Mouse (Mus musculus) heart, postnatal 14 days (tissue): ENCODE measurements around the gene Galr3. TPM values are rescaled to one million over a fixed set of nuclear protein-coding genes. Genes with fewer than 3 reads are reported as not detected.
A peak's percentile ranks its signal among the peaks of the same experiment; 100 is the strongest.
"Not testable (repeated sequence)": the region's sequence is repeated elsewhere in the genome, so short reads cannot be mapped to it uniquely, and the experiment has no call there.

Source experiments
- DNase-seq, 2 experiments: peaks; one replicate each; pipeline ENCODE4 v3.0.0; 2021 to 2022
- intact Hi-C: fragments of 180-260 bp; cut with DNase I; formaldehyde crosslinking; loops from one replicate; pipeline ENCODE4 v1.15.1; 2025
- total RNA-seq, 2 experiments: library from RNA; stranded (reverse); gene quantifications; 2 replicates each; pipeline ENCODE4 v1.2.3; 2021

Galr3 gene
- total RNA-seq, 2 experiments from 2014 or later = not detected

DNA sequence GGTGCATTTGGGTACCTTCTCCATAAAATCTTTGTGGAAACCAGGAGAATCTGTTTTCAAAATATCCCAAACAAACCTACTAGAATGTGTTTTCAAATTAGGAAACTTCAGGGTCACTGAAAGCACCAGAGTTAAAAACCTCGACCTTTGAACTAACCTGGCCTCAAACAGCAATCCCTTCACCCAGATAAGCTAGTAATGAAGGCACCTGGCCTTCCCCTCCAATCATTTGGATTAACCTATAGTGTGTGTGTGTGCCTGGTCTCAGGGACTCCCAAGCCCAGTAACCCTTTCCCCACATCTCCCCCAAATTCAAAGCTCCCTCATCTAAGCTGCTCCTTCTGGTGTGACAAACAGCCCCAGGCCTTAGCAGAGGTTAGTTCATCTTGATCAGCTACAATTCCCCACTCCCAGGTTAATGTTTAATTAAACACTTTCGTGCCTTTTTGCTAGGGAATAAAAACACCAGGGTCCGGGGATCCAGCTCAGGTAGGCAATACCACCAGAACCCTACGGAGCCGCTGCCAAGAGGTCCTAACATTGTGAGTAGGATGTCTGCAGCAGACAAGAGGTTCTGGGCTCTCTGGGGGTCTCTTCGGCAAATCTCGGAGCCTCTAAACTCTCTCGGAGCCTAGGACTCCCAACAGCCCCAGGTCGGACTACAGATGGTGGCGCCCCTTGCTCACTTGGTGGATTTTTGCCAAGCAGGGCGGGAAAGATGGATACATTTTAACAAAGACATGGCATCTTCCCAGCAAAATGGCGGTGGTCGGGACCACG lies 15.0 kb upstream of the Galr3 start:
- intact Hi-C loops = no loop called here
- no peak for DNase-seq

DNA sequence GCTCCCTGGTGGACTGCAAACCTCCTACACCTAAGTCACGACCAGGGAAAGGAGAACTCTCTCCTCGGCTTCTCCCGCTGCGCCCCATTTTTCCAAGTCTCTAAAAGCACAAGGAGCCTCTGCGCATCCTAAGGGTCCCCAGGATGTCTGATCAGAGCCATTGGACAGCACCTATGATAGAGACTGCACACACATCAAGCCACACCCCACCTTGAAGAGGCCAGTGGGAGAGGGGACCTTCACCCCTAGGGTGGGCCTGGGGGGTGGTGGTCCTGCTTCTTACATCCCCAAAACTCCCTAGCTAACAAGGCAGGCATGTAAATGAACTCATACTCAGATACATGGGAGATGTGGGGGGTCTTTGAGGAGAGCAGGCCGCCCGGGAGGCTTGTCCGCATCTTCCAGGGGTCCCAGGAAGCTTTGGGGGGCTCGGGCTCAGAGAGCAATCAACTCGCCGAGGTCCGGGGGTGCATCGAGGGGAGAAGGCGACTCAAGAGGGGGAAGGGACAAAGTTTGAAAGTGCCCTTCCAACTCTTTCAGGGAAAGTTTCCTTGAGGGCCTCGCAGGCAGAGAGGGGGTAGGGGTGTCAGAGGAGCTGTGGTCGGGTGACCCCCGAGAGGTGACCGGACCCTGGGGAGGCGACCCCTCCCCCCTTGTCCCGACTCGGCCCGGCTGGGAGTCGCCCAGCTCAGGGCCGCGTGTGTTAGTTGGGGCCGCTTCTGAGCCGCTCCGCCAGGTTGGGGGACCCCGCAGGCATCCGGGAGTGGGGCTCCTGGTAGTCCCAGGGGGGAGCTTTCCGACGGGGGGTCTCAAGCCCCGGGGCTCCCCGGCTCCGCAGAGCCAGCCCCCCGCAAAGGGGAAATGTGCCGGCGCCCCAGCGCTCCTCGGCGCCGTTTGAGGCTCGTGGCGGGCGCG lies 14.1 kb upstream of the Galr3 start:
- intact Hi-C loops = no loop called here
- peak; percentile 54 to 66 for DNase-seq

DNA sequence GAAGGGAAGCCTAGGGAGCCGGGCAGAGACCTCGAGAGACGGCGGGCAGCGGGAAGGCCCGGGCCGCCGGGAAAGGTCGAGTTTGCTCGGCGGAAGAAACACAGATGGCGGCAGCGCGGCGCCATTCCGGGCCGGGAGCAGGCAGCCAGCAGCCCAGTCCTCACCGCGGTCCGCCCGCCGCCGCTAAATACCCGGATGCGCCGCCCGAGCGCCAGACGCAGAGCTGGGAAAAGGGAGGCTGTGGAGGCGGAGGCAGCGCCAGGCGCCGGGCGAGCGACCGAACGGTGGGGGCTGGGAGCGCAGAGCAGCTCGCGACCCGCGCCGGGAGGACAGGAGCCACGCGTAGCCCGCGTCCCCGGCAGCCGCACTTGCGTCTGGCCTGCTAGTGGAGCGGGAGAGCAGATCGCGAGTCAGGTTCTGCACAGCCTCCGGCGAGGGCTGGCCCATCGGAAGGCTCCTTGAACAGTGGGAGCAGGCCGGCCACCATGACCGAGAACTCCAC lies 13.4 kb upstream of the Galr3 start, which contains the start of gene H1f0:
H1f0 (plus strand) TSS at position 214 of the 502 bp plus-strand sequence.
- intact Hi-C loops = no loop called here
- peak; percentile 97 to 99 for DNase-seq

DNA sequence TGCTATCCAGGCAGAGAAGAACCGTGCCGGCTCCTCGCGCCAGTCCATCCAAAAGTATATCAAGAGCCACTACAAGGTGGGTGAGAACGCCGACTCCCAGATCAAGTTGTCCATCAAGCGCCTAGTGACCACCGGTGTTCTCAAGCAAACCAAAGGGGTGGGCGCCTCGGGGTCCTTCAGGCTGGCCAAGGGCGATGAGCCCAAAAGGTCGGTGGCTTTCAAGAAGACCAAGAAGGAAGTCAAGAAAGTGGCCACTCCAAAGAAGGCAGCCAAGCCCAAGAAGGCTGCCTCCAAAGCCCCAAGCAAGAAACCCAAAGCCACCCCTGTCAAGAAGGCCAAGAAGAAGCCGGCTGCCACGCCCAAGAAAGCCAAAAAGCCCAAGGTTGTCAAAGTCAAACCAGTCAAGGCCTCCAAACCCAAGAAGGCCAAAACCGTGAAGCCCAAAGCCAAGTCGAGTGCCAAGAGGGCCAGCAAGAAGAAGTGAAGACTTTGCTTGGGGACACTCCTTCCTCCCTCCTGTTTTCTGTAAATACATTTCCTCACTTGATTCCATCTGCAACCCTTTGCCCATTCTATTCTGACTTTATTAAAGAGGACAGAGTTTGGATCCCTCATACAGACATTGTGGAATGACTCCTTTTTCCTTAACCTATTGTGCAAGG lies 12.7 kb upstream of the Galr3 start:
- peak in 1 of 2 experiments; percentile 35 for DNase-seq
- intact Hi-C loops = no loop called here

DNA sequence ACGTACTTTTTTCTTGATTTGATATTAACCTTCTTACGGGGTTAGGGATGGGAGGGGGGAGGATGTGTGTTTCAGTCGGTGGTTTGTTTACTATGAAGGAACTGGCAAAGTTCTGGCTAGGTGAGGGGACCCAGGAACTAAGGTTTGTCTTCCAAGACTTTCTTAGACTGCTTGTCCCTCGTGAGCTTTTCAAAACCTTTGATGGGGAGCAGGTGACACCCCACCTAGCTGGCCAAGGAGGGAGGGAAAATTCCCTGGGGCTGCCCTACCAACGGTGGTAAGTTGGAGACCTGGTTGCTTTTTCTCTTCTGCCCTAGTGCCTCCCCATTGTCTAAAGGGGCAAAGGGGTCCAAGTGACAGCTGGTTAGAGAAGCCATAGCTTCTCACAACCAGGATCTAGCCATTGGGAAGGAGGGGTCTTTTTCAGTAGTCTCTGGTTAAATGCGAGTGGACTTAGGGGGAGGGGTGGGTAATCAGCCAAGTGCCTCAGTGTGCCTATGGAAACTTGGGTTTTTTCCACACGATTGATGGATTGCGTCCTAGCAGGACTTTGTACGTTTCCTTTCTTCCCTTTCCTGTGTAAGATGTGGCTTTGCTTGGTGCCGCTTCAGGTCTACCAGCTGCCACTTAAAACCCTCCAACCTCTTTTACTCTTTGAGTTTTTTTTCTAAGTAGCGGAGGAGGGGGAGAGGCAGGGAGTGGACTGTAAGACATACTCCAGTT lies 12.0 kb upstream of the Galr3 start:
- intact Hi-C loops = no loop called here
- DNase-seq = no peak

DNA sequence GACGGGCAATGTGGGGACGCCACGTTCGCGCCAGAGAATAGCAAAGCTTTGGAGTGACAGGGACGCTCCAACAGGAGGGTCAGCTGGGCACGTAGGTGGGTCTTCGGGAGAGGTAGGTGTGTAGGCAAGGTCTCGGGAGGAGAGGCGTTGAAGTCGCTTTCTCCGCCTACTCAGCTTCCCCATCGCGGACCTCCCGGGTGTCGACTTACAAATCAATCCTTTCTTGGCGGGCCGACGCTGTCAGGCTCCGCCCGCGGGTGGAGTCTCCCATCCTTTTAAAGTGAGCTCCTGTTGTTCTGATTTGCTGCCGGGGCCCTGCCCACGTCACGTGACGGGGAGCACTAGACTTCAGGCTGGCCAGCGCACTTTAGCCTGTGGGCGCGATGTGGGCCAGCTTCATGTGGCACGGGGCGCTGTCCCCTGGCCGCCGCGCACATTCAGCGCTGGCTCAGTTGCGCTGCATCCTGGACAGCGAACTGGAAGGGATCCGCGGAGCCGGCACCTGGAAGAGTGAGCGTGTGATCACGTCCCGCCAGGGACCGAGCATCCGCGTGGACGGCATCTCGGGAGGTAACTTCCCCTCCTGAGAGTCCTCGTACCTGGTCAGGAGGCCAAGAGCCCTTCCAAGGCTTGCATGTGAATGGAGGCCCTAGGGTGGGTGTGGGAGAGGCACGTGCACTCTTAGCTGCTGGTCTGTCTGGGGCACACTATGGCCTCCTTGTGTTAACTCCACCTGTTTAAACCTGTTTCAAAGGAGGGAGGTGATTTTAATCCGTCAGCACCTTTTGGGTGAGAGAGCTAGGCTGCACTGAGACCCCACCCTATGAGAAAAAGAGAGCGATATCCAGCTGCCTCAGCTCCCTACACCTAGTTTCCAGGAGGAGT lies 10.9 kb upstream of the Galr3 start:
- intact Hi-C loops = no loop called here

DNA sequence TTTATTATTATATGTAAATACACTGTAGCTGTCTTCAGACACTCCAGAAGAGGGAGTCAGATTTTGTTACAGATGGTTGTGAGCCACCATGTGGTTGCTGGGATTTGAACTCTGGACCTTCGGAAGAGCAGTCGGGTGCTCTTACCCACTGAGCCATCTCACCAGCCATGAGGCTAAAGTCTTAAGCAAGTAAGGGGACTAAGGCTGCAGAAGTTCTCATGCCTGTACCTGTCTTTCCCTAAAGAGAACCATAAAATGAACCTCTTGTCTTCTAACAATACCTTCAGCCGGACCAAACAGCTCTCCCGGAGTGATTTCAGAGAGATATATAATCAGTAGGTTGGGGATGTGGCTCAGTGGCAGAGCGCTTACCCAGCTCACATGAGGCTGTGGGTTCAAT lies 9.8 kb upstream of the Galr3 start:
- intact Hi-C loops, DNase-seq: not testable (repeated sequence)

More for the DNA sequence above, 10.9 kb upstream of the Galr3 start:
- DNase-seq = peak; percentile 86 to 90

DNA sequence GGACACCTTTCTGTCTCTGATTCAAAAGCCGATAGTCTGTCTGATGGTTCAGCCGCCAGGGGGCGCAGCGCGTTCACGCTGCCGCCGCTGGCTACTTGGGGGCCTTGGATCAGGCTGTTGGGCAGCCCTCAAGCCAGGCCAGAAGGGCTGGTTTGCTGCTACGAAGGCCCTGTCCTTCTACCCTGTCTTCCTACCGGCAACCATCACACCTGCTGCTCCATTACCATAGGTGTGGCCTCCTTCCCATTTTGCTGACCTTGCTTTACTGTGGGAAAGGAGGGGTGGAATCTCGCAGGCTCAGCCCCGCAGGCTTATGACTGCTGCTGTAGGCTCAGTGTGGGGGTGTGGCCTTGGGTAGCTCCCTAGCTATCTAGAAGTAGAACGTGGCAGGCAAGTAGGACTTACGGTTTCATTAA lies 3.8 kb upstream of the Galr3 start:
- peak; percentile 85 to 88 for DNase-seq
- intact Hi-C loops = loop anchor here (1.0 to 5.0 kb wide), 3 partner anchors 34 to 110 kb away; no protein-coding TSS in a partner anchor

DNA sequence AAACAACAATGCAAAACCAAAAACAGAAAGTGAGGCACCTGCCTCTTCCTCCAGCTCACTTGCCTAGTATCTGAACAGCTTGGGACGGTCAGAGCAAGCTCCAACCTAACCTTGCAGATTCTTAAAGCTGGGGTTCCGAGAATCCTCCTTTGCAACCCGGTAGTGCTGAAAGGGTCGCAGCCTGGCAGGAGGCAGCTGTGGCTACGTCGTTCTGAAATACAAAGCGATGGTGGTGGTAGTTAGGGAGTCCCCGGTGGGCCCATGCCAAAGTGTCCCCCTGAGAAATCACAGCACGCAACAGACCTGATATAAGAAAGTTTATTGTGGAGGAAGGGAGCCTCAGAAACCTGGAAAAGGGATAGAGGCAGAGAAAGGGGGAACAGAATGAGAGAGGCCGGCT lies 3.4 kb upstream of the Galr3 start:
- intact Hi-C loops = loop anchor here (1.0 to 5.0 kb wide), 3 partner anchors 34 to 110 kb away; no protein-coding TSS in a partner anchor
- DNase-seq = no peak

DNA sequence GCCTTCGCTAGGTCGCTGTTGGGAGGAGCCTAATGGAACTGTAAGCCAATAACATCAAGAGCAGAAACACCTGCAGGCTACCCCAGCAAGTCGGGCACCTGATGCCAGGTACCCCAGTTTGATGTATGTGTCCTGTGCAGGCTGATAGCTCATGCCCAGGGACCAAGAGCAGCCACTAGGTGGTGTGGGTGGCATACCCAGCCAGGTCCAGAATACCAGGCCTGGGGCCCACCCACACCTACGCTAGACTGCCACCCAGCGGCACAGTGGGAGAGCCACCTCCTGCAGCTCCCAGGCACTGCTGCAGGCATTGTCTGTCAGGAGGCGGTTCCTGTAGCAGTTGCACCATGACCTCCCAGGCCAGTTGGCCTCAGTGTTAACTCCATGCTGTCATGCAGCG lies 2.8 kb upstream of the Galr3 start:
- peak; percentile 73 to 83 for DNase-seq
- intact Hi-C loops = loop anchor here (1.0 to 5.0 kb wide), 3 partner anchors 33 to 109 kb away; no protein-coding TSS in a partner anchor

DNA sequence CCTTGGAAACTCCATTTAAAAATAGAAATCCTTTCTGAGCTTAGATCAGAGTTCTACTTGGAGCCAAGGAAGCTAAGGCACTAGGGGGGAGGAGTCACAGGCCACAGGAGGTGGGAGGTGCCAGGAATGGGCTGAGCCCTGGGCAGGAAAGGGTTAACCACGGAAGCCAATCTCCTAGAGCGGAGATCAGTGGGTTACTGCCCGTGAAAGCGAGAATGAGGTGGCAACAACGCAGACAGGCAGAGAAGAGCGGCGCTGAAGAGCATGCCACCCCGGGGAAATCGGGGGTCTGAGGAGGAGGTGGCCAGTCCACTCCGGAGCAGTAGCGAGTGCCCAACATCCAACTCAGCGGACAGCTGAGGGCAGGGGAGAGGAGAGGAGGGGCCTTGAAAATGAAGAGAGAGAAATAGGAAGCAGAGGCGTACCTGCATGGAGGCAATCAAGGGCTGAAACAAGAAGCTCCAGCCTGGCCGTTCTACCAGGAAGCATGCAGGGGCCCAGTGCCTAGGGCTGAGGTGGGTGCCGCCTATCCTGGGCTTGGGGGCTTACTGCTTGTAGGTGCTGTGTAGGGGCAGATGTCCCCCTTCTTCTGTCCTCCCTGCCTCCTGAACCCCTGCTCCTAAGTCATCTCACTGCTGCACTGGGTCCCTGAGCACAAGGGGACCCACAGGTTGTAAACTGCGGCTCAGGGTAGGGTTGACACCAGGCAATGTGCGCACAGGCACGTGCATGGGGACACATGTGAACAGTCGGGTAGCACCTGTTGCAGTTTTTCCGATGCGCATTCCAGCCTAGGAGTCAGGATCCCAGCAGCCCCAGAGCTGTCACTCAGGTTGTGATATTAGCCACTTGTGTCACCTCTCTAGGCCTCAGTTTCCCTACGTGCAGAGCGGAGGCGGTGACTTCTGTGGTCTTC lies 926 bp upstream of the Galr3 start:
- intact Hi-C loops = no loop called here
- no peak for DNase-seq

DNA sequence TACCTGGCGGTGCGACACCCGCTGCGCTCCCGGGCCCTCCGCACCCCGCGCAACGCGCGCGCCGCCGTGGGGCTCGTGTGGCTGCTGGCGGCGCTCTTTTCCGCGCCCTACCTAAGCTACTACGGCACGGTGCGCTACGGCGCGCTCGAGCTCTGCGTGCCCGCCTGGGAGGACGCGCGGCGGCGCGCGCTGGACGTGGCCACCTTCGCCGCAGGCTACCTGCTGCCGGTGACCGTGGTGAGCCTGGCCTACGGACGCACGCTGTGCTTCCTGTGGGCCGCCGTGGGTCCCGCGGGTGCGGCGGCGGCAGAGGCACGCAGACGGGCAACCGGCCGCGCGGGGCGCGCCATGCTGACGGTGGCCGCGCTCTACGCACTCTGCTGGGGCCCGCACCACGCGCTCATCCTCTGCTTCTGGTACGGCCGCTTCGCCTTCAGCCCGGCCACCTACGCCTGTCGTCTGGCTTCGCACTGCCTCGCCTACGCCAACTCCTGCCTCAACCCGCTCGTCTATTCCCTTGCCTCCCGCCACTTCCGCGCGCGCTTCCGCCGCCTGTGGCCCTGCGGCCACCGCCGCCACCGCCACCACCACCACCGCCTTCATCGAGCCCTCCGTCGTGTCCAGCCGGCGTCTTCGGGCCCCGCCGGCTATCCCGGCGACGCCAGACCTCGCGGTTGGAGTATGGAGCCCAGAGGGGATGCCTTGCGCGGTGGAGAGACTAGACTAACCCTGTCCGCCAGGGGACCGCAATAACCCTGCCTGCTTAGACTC lies 1.2 kb downstream of the Galr3 start:
- intact Hi-C loops = no loop called here
- DNase-seq = no peak

DNA sequence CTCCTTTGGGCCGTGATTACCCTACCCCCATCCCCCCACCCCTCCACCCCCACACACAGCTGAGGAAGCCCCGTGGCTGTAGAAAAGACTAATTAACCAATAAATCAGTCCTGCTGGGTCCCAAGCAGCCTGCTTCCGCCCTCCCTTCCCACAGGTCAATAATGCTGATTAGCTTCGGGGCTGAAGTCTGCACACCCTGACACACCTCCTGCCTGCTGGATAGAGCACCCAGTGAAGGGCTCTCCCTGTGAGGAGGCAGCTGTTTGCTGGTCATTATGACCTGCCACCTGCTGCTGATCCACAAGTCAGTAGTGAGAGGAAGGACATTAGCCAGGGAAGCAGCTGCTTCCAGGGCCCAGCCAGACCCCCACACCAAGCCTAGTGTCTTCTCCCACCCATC lies 3.2 kb downstream of the Galr3 start:
- DNase-seq = no peak
- intact Hi-C loops = no loop called here

DNA sequence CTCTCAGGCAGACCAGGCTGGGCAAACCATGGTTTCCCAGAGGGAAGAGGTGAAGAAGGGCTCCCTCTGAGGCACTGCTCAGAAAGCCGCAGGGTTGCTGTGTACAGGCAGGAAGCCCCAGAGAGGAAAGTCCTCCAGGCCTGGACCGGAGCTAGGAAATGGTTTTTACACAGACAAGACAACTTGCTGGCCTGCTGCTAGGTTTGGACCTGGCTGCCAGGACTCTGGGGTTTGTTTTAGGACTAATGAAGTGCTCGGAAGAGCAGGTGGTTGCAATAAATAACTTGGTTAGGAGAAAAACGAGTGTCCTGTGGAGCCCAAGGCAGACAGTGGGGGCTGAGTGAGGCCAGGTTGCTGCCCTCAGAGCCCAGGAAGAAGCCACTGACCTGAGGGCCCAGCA lies 6.5 kb downstream of the Galr3 start:
- intact Hi-C loops = no loop called here
- DNase-seq = no peak

DNA sequence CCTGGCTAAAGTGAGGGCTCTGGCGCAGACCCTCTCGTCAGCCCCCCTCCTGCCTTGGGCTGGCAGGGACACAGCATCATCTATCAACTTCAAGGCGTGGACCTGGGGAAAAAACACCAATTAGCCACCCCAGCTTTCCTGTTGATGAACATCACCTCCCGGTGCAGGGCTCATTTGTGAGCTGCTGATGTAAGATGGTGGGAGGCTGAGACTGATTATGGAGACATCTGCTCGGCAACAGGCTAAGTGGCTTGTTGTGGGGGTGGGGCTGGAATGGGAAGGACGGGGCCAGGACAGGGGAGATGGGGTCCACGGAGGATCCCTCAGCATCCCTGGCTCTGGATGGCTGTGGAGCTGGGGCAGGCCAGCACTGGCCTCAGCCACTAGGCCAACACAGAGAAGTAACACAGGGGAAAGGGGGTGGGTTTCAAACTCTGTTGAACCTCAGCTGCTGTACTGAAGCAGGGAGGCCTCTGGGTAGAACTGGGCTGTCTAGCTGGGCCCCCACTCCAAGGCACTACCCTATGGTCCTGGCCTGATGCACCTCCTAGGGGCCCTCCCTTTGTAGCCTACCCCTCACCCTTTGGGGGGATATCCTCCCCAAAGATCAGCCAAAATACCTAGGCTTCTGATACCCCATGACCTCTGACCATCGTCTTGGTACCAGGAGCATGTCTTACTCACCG lies 8.6 kb downstream of the Galr3 start:
- DNase-seq = no peak
- intact Hi-C loops = no loop called here

DNA sequence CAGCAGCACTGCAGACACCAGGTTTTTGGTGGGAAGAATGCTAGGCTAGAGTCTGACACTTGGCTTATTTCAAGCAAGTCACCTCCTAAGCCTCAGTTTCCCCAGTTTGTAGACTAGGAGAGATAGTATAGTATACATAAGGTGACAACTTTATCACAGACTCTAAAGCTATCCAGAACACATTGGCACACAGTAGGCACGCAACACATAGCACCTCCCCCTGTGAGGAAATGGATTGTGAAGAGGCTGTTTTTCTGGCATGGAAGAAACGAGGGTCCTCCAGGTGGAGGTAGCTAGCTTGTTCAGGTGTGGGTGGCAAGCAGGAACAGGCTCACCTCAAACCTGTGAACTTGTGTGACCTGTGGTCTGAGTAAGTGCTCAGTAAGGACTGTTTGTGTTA lies 9.3 kb downstream of the Galr3 start:
- DNase-seq = no peak
- intact Hi-C loops = no loop called here
